Mouse (Mus musculus) brain, embryonic 14.5 days (tissue): Measurements from ENCODE around the gene Melk.

ENCODE experiments used
- CTCF ChIP-seq: fragments of 200-500 bp; IDR thresholded peaks from 2 replicates; pipeline ENCODE4 v1.5.1; 2012; ENCODE audit warnings: inconsistent platforms, mild to moderate bottlenecking, moderate library complexity, borderline replicate concordance; ENCODE audit not compliant: insufficient read depth, insufficient read length; ENCODE audit errors: extremely low read depth
- POLR2A ChIP-seq: fragments of 200-500 bp; IDR thresholded peaks from 2 replicates; pipeline ENCODE4 v1.6.1; 2012; ENCODE audit warnings: mild to moderate bottlenecking, inconsistent platforms, borderline replicate concordance; ENCODE audit not compliant: poor library complexity, insufficient read depth, insufficient read length, severe bottlenecking; ENCODE audit errors: extremely low read depth

DNA sequence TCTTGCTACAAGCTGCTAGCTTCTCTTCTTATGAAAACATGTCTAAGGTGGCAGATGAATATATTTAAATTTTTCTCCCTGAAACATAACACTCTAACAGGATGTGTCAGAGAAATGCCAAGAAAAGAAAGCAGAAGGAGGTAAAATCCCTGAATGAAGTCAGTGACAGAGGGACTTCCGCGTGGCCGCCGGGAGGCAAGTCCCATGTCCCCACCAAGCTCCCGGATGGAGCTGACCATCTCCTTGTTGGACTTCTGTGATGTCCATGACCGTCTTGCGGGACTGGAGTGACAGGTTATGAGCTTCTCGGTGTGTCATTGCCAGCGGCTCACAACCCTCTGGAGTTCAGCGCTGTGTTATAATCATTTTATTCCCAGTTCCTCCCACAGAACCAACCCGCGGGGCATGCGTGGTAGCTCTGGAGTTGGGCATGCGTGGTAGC lies 31.3 kb upstream of the Melk start:
- TF ChIP-seq CTCF (no peak), POLR2A (no peak)
